Mouse (Mus musculus): ENCODE data around the gene Rcor3.
A peak's percentile ranks its signal among the peaks of the same experiment; 100 is the strongest.

Gene Rcor3

GRCm38 (mm10) chr1:192137926-192138910 lies at the start of gene Rcor3:
Gene Rcor3, minus strand, starts transcription at chr1:192138062.
- peak; percentile 78 for DNase-seq (ENCODE audit: low spot score)

DNA sequence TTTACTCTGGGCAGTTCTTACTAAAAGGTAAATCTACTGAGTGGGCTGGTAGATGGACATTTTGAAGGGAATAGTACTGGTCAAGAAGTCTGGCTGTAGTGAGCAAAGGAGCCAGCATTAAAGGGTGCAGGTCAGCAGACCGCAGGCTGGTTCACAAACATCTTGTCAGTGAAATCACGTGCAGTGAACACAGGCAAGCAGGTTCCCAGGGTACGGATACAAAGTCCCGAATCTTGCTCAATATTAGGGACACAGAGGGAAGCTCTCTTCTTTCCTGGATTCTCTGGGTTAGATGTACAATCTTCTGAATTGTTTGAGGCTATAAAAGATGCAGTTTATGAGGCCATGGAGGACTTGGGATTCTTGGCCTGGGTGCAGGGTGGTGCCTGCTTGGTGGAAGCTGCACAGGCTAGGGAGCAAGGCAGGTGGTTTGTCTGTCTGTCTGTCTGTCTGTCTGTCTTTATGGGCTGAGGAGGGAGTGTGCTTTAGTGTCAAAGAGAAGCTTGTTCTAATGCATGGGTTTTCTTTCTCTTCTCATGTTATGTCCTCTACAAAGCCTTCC lies 43.9 kb upstream of the Rcor3 start:
- no peak for DNase-seq (ENCODE audit: low spot score)

GRCm38 (mm10) chr1:192179877-192180276 lies 42.0 kb upstream of the Rcor3 start:
- DNase-seq (ENCODE audit: low spot score): no peak

DNA sequence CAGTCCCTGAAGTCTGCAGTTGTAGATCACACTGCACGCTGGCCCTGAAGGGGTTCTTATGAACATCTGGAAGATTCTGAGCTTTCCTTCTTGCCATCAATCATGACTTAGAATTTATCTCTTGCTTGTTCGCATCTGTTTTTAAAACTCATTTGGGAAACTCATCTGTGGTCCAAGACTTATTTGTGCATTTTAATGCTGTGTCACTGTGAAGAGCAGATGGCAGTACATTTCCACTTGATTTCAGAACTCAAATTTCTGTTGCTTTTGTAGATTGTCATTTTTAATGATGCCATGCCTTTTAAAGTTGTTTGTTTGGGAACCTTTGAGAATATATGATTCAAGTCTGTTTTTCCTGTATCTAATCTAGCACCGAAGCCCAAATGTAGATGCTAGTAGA lies 33.6 kb upstream of the Rcor3 start:
- DNase-seq (ENCODE audit: low spot score): no peak

DNA sequence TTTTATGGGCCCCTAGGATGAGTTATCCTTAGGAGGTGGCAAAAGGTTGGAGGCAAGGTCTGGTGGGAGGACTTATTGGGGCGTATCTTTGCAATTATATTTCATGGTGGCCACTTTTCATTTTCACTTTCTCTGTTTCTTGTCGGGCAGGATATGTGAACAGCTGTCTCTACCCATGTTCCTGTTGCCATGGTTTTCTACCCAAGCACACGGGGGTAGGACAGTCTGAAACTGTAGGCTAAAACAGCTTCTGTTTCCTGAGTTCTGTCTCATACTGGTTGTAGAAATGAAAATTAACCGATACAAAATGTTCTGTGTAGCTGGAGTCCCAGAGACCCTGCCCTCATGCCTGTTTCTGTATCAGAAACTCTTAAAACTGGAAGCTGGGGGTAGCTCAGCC lies 13.3 kb upstream of the Rcor3 start:
- DNase-seq (ENCODE audit: low spot score): no peak

DNA sequence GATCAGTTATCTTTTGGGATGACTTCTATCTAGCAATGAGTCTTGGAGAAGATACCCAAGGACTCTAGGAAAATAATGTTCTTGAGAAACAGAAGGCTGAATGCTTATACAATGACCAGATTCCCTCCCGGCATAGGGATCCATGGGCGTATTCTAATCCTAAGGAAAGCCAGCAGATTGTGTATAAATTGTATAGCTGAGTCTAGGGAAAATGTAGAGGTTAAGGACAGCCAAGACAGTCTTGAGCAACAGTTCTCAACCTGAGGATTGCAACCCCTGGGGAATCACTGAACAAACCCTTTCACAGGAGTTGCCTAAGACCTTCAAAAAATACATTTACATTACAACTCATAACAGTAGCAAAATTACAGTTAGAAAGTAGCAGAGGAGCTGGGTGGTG lies 2.5 kb upstream of the Rcor3 start:
- DNase-seq (ENCODE audit: low spot score): no peak

DNA sequence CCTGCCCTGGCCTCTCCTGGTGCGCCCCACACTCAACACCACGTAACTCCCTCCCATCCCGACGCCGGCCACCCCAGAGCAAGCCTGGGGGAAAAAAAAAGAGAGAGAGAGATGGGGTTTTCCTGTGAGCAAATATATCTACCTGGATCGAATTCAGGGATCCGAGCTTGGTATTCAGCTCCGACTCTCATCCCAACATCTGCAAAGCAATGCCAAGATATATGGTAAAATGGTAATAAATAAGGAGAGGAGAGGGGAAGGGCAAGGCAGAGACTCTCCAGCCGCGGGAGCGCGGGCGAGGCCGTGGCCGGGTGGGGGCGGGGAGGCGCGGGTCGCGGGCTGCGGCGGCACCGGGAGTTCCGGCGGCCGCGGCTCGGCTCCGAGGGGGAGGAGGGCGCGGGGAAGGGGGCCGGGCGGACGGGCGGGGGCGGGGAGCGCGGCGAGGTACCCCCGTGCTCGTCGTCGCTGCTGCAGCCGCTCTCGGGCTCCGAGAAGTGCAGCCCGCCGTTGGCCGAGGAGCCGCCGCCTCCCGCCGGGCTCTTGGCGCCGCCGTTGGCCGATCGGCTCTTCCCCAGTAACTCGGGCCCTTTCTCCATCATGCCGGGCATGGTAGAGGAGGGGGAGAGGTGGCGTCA lies 454 bp downstream of the Rcor3 start:
- no peak for DNase-seq (ENCODE audit: low spot score)

- DNase-seq (ENCODE audit: low spot score): peak; percentile 75
Measured at GRCm38 (mm10) chr1:192136561-192137290, 1.1 kb downstream of the Rcor3 start.

GRCm38 (mm10) chr1:192130202-192130601 lies 7.7 kb downstream of the Rcor3 start:
- DNase-seq (ENCODE audit: low spot score): no peak

DNA sequence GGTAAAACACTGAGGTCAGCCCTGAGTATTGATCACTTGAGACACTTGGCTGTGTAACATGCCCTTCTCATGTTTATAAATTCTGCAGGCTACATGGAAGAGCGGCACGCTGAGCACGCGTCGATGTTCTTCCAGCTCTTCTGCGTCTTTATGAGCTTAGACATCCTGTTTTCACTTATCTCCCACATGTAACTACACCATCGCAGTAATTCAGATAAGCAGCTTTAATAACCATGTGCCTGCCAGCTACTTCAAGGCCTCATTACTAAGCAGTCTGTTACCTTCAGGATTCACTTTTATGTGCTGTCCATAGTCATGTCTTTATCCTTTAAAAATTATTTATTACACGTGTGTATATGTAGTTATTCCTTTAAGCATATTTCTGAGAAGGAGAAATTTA lies 9.5 kb downstream of the Rcor3 start:
- no peak for DNase-seq (ENCODE audit: low spot score)

- no peak for DNase-seq (ENCODE audit: low spot score)
Measured at GRCm38 (mm10) chr1:192125761-192126160, 12.1 kb downstream of the Rcor3 start.

- no peak for DNase-seq (ENCODE audit: low spot score)
Measured at GRCm38 (mm10) chr1:192116262-192116661, 21.6 kb downstream of the Rcor3 start.

GRCm38 (mm10) chr1:192115378-192115777 lies 22.5 kb downstream of the Rcor3 start:
- no peak for DNase-seq (ENCODE audit: low spot score)

DNA sequence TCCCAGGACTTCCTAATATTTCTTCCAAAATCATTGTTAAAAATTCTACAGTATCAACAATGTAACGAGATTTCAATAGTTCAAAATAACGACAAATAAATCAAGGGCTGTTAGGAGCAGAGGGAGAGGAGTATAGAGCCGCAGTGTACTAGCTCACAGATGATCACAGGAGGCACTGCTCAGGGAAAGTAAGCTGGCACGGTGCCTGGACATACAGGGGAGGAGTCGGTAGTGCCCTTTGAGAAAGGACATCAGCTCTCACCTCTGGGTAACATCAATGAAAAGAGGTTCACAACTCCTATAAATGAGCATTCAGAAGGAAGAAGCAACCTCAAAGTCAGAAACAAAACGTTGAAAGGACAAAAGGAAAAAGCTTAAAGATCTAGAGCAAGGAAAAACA lies 28.7 kb downstream of the Rcor3 start:
- no peak for DNase-seq (ENCODE audit: low spot score)

GRCm38 (mm10) chr1:192107352-192107751 lies 30.5 kb downstream of the Rcor3 start:
- peak; percentile 26 for DNase-seq (ENCODE audit: low spot score)

DNA sequence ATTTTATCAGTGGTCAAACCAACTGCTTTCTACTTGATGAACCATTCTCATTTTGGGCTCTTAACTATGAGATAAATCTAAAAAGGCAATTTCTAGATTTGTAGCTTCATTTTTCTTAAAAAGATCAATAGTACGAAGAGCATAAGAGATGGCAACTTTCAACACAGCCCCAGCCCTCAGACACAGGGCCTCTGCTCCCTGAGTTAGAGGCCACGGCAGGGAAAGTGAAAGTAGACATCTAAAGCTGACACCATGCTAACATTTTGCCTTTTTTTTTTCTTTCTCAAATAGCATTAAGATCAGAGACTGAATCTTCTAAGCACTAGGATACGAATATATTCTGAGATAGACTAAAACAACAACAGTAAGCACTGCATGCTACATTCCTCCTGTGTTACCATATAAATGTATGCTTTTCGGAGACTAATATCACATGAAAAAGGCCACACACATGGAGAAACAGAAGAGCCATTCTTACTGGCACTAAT lies 31.9 kb downstream of the Rcor3 start:
- no peak for DNase-seq (ENCODE audit: low spot score)

DNA sequence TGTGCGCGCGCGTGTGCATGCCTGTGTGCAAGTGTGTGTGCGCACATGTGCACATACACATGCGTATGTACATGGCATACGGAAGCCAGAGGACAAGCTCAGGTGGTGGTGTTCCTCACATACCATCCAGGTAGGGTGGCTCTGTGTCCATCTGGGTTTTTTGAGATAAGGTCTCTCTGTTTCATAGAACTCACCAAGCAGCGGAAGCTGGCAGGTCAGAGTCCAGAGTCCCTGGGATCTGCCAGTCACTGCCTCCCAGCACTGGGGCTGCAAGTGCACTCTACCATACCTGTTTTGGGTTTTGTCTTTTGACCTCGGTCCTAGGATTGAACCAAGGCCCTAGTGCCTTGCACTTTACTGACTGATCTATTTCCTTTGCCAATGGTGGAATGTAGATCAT lies 33.8 kb downstream of the Rcor3 start:
- no peak for DNase-seq (ENCODE audit: low spot score)

DNA sequence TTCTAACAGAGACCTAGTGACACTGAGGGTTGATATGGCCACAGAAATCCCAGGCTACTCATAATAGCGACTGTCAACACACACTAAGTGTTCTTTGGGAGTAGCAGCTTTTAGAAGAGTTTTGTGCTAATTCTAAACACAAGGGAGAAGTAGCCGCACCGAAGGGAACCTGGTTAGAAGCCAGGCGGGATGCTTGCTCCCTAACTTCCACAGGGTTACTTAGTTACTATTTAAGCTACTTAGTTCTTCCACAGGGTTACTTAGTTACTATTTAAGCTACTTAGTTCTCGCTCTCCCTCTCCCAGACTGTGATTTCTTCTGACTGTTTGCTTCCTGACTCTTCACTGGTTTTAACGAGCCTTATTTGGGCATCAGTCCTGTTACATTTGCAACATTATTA lies 34.7 kb downstream of the Rcor3 start:
- DNase-seq (ENCODE audit: low spot score): no peak

DNA sequence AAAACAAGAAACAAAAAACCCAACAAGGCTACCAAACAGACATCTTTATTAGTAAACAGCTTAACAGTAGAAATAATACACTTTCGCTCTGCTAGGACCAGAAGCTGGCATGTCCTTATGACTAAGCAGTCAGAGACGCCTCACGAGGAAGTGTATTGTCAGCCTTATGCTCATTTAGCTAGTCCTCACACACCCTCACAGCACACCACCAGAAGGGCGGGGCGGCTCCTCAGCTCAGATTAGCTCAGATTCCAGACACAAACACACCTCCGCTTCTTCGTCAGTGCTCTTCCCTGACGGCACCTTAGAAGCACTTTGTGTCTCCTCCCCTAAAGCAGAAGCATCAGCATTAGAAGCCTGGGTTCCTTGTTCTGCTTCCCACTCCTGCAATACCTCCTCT lies 36.5 kb downstream of the Rcor3 start:
- no peak for DNase-seq (ENCODE audit: low spot score)

DNA sequence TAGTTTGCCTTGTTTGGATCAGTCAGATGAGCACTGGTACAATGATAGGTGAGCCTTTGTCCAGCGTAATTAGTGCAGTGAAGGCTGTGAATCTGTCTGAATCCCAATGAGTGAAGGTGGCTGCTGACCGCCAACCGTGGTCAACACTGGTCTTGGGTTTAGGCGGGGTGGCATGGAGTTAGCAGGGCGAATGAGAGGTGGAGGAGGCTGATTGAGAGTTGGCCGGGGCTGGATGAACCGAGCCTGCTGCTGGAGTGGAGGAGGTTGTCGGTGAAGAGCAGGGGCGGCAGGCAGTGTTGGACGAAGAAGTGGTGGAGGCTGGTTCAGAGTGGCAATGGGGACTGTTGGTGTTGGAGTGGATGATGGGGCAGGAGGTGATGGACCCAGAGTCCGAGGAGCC lies 37.1 kb downstream of the Rcor3 start:
- DNase-seq (ENCODE audit: low spot score): no peak

DNA sequence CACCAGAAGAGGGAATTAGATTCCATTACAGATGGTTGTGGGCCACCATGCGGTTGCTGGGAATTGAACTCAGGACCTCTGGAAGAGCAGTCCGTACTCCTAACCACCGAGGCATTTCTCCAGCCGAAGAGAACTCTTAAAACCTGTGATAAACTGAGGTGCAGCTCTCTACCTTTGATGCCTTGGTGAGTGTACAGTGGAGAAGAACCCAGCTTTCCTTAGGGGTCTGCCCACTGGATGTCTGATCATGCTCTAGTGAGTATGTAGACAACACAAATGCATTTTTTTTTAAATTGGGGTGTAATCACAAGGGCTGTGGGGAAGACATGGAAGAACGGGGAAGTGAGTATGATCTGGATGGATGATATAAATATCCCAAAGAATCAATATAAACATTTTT lies 42.2 kb downstream of the Rcor3 start:
- no peak for DNase-seq (ENCODE audit: low spot score)
